Mouse (Mus musculus) megakaryocyte, embryonic 14.5 days (primary cell): ENCODE data around the gene Sap30l.

Experiments
- FLI1 ChIP-seq: IDR thresholded peaks from 2 replicates; pipeline ENCODE4 v1.6.1; 2012; ENCODE audit warnings: low read length, inconsistent platforms, mixed read lengths
- GATA1 ChIP-seq: IDR thresholded peaks from 3 replicates; pipeline ENCODE4 v1.6.1; 2012; ENCODE audit warnings: mixed read lengths, low read length, inconsistent platforms, borderline replicate concordance

DNA sequence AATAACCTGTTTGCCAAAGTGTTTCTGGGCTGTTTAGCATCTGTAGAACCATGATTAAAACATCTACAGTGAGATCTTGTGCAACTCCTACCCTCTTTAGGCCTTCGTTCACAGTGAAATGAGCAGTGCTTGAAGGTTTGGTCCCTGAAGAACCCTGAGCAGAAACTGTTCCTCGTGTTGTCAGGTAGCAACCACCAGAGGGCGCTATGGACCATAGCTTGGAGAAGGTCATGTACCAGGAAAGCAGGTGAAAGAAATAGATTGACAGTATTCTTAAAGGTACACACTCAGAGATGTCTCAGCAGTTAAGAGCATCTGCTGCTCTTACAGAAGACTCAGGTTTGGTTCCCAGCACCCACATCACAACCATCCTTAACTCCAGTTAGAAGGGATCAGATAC is 13.5 kb upstream of the Sap30l start:
- TF ChIP-seq GATA1 (no peak), FLI1 (no peak)
